10 mouse cellular contexts compared by ENCODE assay signal in the genomic region with DNA sequence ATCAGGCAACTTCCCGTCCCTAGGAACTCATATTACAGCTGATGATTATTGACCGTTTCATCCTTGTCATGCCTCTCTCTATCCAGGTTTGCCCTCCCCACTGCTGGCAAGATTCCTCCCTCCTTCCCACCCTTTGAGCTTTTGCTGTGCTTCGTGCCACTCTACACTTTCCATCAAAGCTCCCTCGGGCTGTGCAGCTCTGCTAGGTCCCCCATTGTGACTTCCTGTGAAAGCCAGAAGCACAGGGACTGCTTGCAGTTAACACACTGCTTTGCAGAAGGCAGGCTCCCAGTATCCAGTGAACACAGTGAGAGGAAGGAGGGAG.
DNase-seq lines count a peak whose midpoint lies in the region; ATAC-seq and TF ChIP-seq lines count a peak whose summit lies in the region.
"Had no signal": no experiment of that assay in that cellular context is flagged by ENCODE, and none has a peak within 500 bp of the region (broad histone marks: within the 10 kb centered on the region; RNA-seq: fewer than 3 reads in every experiment).

No protein-coding gene starts in this region.

- peaks cover 47% of the 10 kb centered on the region for H3K4me1 ChIP-seq in heart, embryonic 10.5 days
- H3K4me1 ChIP-seq in lung, embryonic 14.5 days (ENCODE audit: insufficient read depth): peaks cover 7% of the 10 kb centered on the region; the same call in 1 of the 2 replicates
- peaks cover 16% of the 10 kb centered on the region for H3K4me1 ChIP-seq in intestine, embryonic 14.5 days (replicated peaks; ENCODE audit: control insufficient read depth, insufficient read depth, low read length)
- H3K4me1 ChIP-seq in stomach, embryonic 15.5 days: peaks cover 14% of the 10 kb centered on the region; the same call in 1 of the 2 replicates

- peak overlapping the region; percentile 65 for H3K27ac ChIP-seq in heart, embryonic 10.5 days
- H3K27ac ChIP-seq in lung, embryonic 14.5 days (ENCODE audit: low read depth): peak overlapping the region; percentile 71; the same call in 1 of the 2 replicates
- H3K27ac ChIP-seq in intestine, embryonic 14.5 days (ENCODE audit: low read depth): peak overlapping the region; percentile 87
- peak overlapping the region; percentile 82 for H3K27ac ChIP-seq in stomach, embryonic 15.5 days
- H3K27ac ChIP-seq: neural tube, embryonic 13.5 days had no signal

- H3K27me3 ChIP-seq in heart, embryonic 10.5 days (ENCODE audit: insufficient read depth, poor library complexity, severe bottlenecking): no peaks in the 10 kb centered on the region
- H3K27me3 ChIP-seq in lung, embryonic 14.5 days (ENCODE audit: insufficient read depth, low read length): no peaks in the 10 kb centered on the region
- no peaks in the 10 kb centered on the region for H3K27me3 ChIP-seq in intestine, embryonic 14.5 days (replicated peaks; ENCODE audit: control insufficient read depth, insufficient read depth, low read length)
- H3K27me3 ChIP-seq in stomach, embryonic 15.5 days (replicated peaks): no peaks in the 10 kb centered on the region
- H3K27me3 ChIP-seq: neural tube, embryonic 13.5 days had no signal

- no peak for ATAC-seq in lung, embryonic 14.5 days (ENCODE audit: insufficient read depth)
- peak; percentile 66; the same call in 1 of the 2 replicates for ATAC-seq in intestine, embryonic 14.5 days (replicated peaks; ENCODE audit: low FRiP score, low TSS enrichment, low read depth)
- no peak; the same call in 1 of the 2 replicates for ATAC-seq in stomach, embryonic 15.5 days (ENCODE audit: insufficient read depth, low FRiP score, low read depth)
- ATAC-seq in activated CD4-positive, CD25-positive, alpha-beta regulatory T cell, adult 4 months: no peak

- WGBS in heart, embryonic 10.5 days: 47% methylated on average over 4 of the region's 4 CpGs
- WGBS in lung, embryonic 14.5 days: 34% methylated on average over 4 of the region's 4 CpGs
- 36% methylated on average over 4 of the region's 4 CpGs for WGBS in intestine, embryonic 14.5 days
- WGBS in stomach, embryonic 15.5 days: 41% methylated on average over 4 of the region's 4 CpGs

- H3K9ac ChIP-seq in lung, embryonic 14.5 days: no peak overlapping the region
- H3K9ac ChIP-seq in intestine, embryonic 14.5 days (ENCODE audit: low read length): no peak overlapping the region
- no peak overlapping the region for H3K9ac ChIP-seq in stomach, embryonic 15.5 days
- H3K9ac ChIP-seq: neural tube, embryonic 13.5 days had no signal

- no peaks in the 10 kb centered on the region for H3K9me3 ChIP-seq in heart, embryonic 10.5 days
- H3K9me3 ChIP-seq in lung, embryonic 14.5 days (ENCODE audit: low read depth, low read length): no peaks in the 10 kb centered on the region
- H3K9me3 ChIP-seq in intestine, embryonic 14.5 days (ENCODE audit: control insufficient read depth, low read length): no peaks in the 10 kb centered on the region
- H3K9me3 ChIP-seq in stomach, embryonic 15.5 days: no peaks in the 10 kb centered on the region
- H3K9me3 ChIP-seq: neural tube, embryonic 13.5 days had no signal

- DNase-seq in heart, embryonic 10.5 days (ENCODE audit: low spot score): no peak
- DNase-seq in heart, adult 8-10 months (ENCODE audit: low spot score): no peak
- DNase-seq in lung, embryonic 14.5 days: no peak
- no peak for DNase-seq in lung, adult 18-20 months
- no peak for DNase-seq in intestine, embryonic 14.5 days (ENCODE audit: low spot score)
- no peak for DNase-seq in retina, embryonic 14.5 days (ENCODE audit: low spot score)
- DNase-seq: thymus, adult 2 months had no signal

- TF ChIP-seq CTCF in lung, embryonic 14.5 days (IDR thresholded peaks at IDR 0.05; ENCODE audit: low read depth): no peak

- H3K36me3 ChIP-seq in heart, embryonic 10.5 days: no peaks in the 10 kb centered on the region
- H3K36me3 ChIP-seq in lung, embryonic 14.5 days (ENCODE audit: insufficient read depth): no peaks in the 10 kb centered on the region
- no peaks in the 10 kb centered on the region for H3K36me3 ChIP-seq in intestine, embryonic 14.5 days (ENCODE audit: control insufficient read depth, insufficient read depth, low read length)
- H3K36me3 ChIP-seq in stomach, embryonic 15.5 days: no peaks in the 10 kb centered on the region
- H3K36me3 ChIP-seq: neural tube, embryonic 13.5 days had no signal

- H3K4me3 ChIP-seq in heart, embryonic 10.5 days: no peak overlapping the region
- H3K4me3 ChIP-seq in lung, embryonic 14.5 days (ENCODE audit: low read depth, low read length): no peak overlapping the region
- no peak overlapping the region for H3K4me3 ChIP-seq in intestine, embryonic 14.5 days (ENCODE audit: low read depth, low read length)
- no peak overlapping the region for H3K4me3 ChIP-seq in stomach, embryonic 15.5 days (replicated peaks)
- H3K4me3 ChIP-seq: neural tube, embryonic 13.5 days had no signal

- no peak overlapping the region for H3K4me2 ChIP-seq in lung, embryonic 14.5 days
- peak overlapping the region; percentile 14; the same call in 1 of the 2 replicates for H3K4me2 ChIP-seq in intestine, embryonic 14.5 days (ENCODE audit: low read length)
- H3K4me2 ChIP-seq in stomach, embryonic 15.5 days: peak overlapping the region; percentile 11; the same call in 1 of the 2 replicates
- H3K4me2 ChIP-seq: neural tube, embryonic 13.5 days had no signal
